Mouse (Mus musculus) brain, embryonic 18.5 days (tissue): ENCODE measurements at regions not wholly inside any gene's neighbourhood (a gene's known extent, or its start where the extent isn't known, plus 50 kb on each side); places are given as distances from the start of the nearest gene placed in this dataset.

Experiments
- DNase-seq: peaks from one replicate; pipeline ENCODE4 v3.0.0-alpha.2; 2012; ENCODE audit warnings: low read depth, low spot score

GRCm38 (mm10) chr4:73111311-73111710 is 258.9 kb upstream of the Aldoart1 start:
- peak; percentile 0 for DNase-seq
